Mouse (Mus musculus) liver, embryonic 12.5 days (tissue): Measurements from ENCODE around the gene Fam171a2. TPM values are rescaled to one million over a fixed set of nuclear protein-coding genes. Genes with fewer than 3 reads are reported as not detected.

Source experiments
- ATAC-seq: fragments of 200-750 bp; cut with Nextera tagmentation; 2 replicates; pipeline ENCODE4 v1.8.0; 2017; ENCODE audit warnings: moderate number of reproducible peaks, mild to moderate bottlenecking, moderate library complexity
- H3K27ac ChIP-seq: fragments of 300-500 bp; sonication (generic); 2 replicates; pipeline ENCODE4 v1.5.1; 2016; ENCODE audit warnings: mild to moderate bottlenecking
- H3K27me3 ChIP-seq: fragments of 300-500 bp; sonication (generic); replicated peaks from 2 replicates; pipeline ENCODE4 v1.6.1; 2016; ENCODE audit warnings: mild to moderate bottlenecking, moderate library complexity
- H3K36me3 ChIP-seq: fragments of 300-500 bp; sonication (generic); 2 replicates; pipeline ENCODE4 v1.6.1; 2016; ENCODE audit warnings: mild to moderate bottlenecking, moderate library complexity
- H3K4me1 ChIP-seq: fragments of 300-500 bp; sonication (generic); 2 replicates; pipeline ENCODE4 v1.6.1; 2016
- H3K4me2 ChIP-seq: fragments of 300-500 bp; sonication (generic); 2 replicates; pipeline ENCODE4 v1.6.1; 2016; ENCODE audit warnings: mild to moderate bottlenecking, moderate library complexity
- H3K4me3 ChIP-seq: fragments of 300-500 bp; sonication (generic); 2 replicates; pipeline ENCODE4 v1.5.1; 2016; ENCODE audit warnings: mild to moderate bottlenecking, moderate library complexity
- H3K9ac ChIP-seq: fragments of 300-500 bp; sonication (generic); 2 replicates; pipeline ENCODE4 v1.6.1; 2016; ENCODE audit warnings: mild to moderate bottlenecking, moderate library complexity
- H3K9me3 ChIP-seq: fragments of 300-500 bp; sonication (generic); replicated peaks from 2 replicates; pipeline ENCODE4 v1.6.1; 2016; ENCODE audit warnings: mild to moderate bottlenecking, moderate library complexity
- WGBS: fragments of 180-500 bp; shearing (Covaris S2); methylation state at CpG from one replicate; pipeline ENCODE4 v1.1.7; 2016; ENCODE audit not compliant: insufficient replicate concordance; 5-methylcytosine and 5-hydroxymethylcytosine counted together
- polyA plus RNA-seq: library from polyadenylated mRNA; unstranded; fragments of >200 nt; fragmentation: Nextera tagmentation; extraction: Ambion mirVana; gene quantifications from 2 replicates; pipeline ENCODE4 v1.2.1, GENCODE M21; 2016

Gene Fam171a2
- polyA plus RNA-seq = 1.3 and 1.9 TPM in 2 replicates

- H3K9ac ChIP-seq = peak within 1 kb of the TSS; percentile 72
- under 1% methylated on average over 40 of the region's 40 CpGs for WGBS
- H3K27me3 ChIP-seq = peaks cover 78% of the 10 kb centered on the region
- H3K27ac ChIP-seq = peak within 1 kb of the TSS; percentile 57
- H3K9me3 ChIP-seq = no peaks in the 10 kb centered on the region
- H3K4me2 ChIP-seq = peak within 1 kb of the TSS; percentile 87
- peaks cover 34% of the 10 kb centered on the region for H3K4me1 ChIP-seq
- peak within 1 kb of the TSS; percentile 64 for H3K4me3 ChIP-seq
- peaks cover 4% of the 10 kb centered on the region; the same call in 1 of the 2 replicates for H3K36me3 ChIP-seq
- ATAC-seq = peak; percentile 62
These were observed at the start of gene Fam171a2 for GRCm38 (mm10) chr11:102447497-102447896. Gene Fam171a2 (minus strand): TSS chr11:102447682.

- Histone ChIP-seq H3K27me3 (no peaks in the 10 kb centered on the region), H3K4me3 (no peak overlapping the region), H3K9me3 (no peaks in the 10 kb centered on the region), H3K4me1 (peaks cover 11% of the 10 kb centered on the region), H3K4me2 (no peak overlapping the region), H3K27ac (no peak overlapping the region), H3K36me3 (peaks cover 85% of the 10 kb centered on the region), H3K9ac (no peak overlapping the region)
- ATAC-seq = no peak
- 65% methylated on average over 2 of the region's 2 CpGs for WGBS
These were observed 49.2 kb upstream of the Fam171a2 start for GRCm38 (mm10) chr11:102496732-102497131.

GRCm38 (mm10) chr11:102496206-102496605 lies 48.7 kb upstream of the Fam171a2 start:
- WGBS = 87% methylated on average over 2 of the region's 2 CpGs

GRCm38 (mm10) chr11:102495742-102496141 lies 48.3 kb upstream of the Fam171a2 start:
- Histone ChIP-seq H3K9ac (no peak overlapping the region), H3K4me1 (peaks cover 11% of the 10 kb centered on the region), H3K27ac (no peak overlapping the region), H3K4me3 (no peak overlapping the region), H3K36me3 (peaks cover 75% of the 10 kb centered on the region), H3K4me2 (no peak overlapping the region), H3K9me3 (no peaks in the 10 kb centered on the region), H3K27me3 (no peaks in the 10 kb centered on the region)
- WGBS = 91% methylated on average over 5 of the region's 5 CpGs
- ATAC-seq = no peak

More at GRCm38 (mm10) chr11:102496206-102496605, 48.7 kb upstream of the Fam171a2 start:
- H3K27me3 ChIP-seq = no peaks in the 10 kb centered on the region
- H3K9me3 ChIP-seq = no peaks in the 10 kb centered on the region
- peaks cover 79% of the 10 kb centered on the region for H3K36me3 ChIP-seq
- no peak overlapping the region for H3K9ac ChIP-seq
- H3K27ac ChIP-seq = no peak overlapping the region
- H3K4me1 ChIP-seq = peaks cover 11% of the 10 kb centered on the region
- H3K4me2 ChIP-seq = no peak overlapping the region
- H3K4me3 ChIP-seq = no peak overlapping the region
- ATAC-seq = no peak

GRCm38 (mm10) chr11:102495114-102495513 lies 47.6 kb upstream of the Fam171a2 start:
- WGBS = 87% methylated on average over 6 of the region's 6 CpGs
- Histone ChIP-seq H3K4me2 (no peak overlapping the region), H3K27me3 (no peaks in the 10 kb centered on the region), H3K4me3 (no peak overlapping the region), H3K9ac (no peak overlapping the region), H3K4me1 (peaks cover 11% of the 10 kb centered on the region), H3K9me3 (no peaks in the 10 kb centered on the region), H3K36me3 (peaks cover 69% of the 10 kb centered on the region), H3K27ac (no peak overlapping the region)
- ATAC-seq = no peak

GRCm38 (mm10) chr11:102494063-102494650 lies 46.7 kb upstream of the Fam171a2 start:
- no peak overlapping the region for H3K4me2 ChIP-seq
- H3K27ac ChIP-seq = no peak overlapping the region
- 55% methylated on average over 7 of the region's 7 CpGs for WGBS
- peaks cover 60% of the 10 kb centered on the region for H3K36me3 ChIP-seq
- no peaks in the 10 kb centered on the region for H3K9me3 ChIP-seq
- H3K4me3 ChIP-seq = no peak overlapping the region
- no peak for ATAC-seq
- H3K27me3 ChIP-seq = no peaks in the 10 kb centered on the region
- peaks cover 11% of the 10 kb centered on the region for H3K4me1 ChIP-seq
- no peak overlapping the region for H3K9ac ChIP-seq

- Histone ChIP-seq H3K4me2 (no peak overlapping the region), H3K9ac (no peak overlapping the region), H3K4me3 (no peak overlapping the region), H3K36me3 (peaks cover 54% of the 10 kb centered on the region), H3K4me1 (peaks cover 18% of the 10 kb centered on the region), H3K27ac (no peak overlapping the region), H3K27me3 (no peaks in the 10 kb centered on the region), H3K9me3 (no peaks in the 10 kb centered on the region)
- 87% methylated on average over 2 of the region's 2 CpGs for WGBS
- ATAC-seq = no peak
These were observed 45.8 kb upstream of the Fam171a2 start for GRCm38 (mm10) chr11:102493241-102493640.

GRCm38 (mm10) chr11:102487901-102488300 lies 40.4 kb upstream of the Fam171a2 start:
- Histone ChIP-seq H3K4me3 (no peak overlapping the region), H3K27me3 (no peaks in the 10 kb centered on the region), H3K9me3 (no peaks in the 10 kb centered on the region), H3K4me1 (peaks cover 19% of the 10 kb centered on the region), H3K36me3 (peaks cover 54% of the 10 kb centered on the region), H3K9ac (no peak overlapping the region), H3K4me2 (no peak overlapping the region), H3K27ac (no peak overlapping the region)
- ATAC-seq = no peak
- 49% methylated on average over 2 of the region's 2 CpGs for WGBS

GRCm38 (mm10) chr11:102486733-102487386 lies 39.4 kb upstream of the Fam171a2 start:
- no peak overlapping the region for H3K4me3 ChIP-seq
- H3K27me3 ChIP-seq = no peaks in the 10 kb centered on the region
- H3K9me3 ChIP-seq = no peaks in the 10 kb centered on the region
- peaks cover 56% of the 10 kb centered on the region for H3K36me3 ChIP-seq
- peaks cover 19% of the 10 kb centered on the region for H3K4me1 ChIP-seq
- no peak overlapping the region for H3K9ac ChIP-seq
- WGBS = 60% methylated on average over 11 of the region's 11 CpGs
- no peak overlapping the region for H3K4me2 ChIP-seq
- no peak overlapping the region for H3K27ac ChIP-seq
- peak; percentile 65; the same call in 1 of the 2 replicates for ATAC-seq

GRCm38 (mm10) chr11:102481779-102482178 lies 34.3 kb upstream of the Fam171a2 start:
- Histone ChIP-seq H3K9me3 (no peaks in the 10 kb centered on the region), H3K4me1 (0 out of 2 replicates have a peak, but pooled peaks cover 1% of the 10 kb centered on the region), H3K4me3 (no peak overlapping the region), H3K27me3 (no peaks in the 10 kb centered on the region), H3K36me3 (peaks cover 88% of the 10 kb centered on the region), H3K9ac (no peak overlapping the region), H3K4me2 (no peak overlapping the region), H3K27ac (no peak overlapping the region)
- ATAC-seq = no peak
- WGBS = 49% methylated on average over 10 of the region's 10 CpGs

- no peaks in the 10 kb centered on the region for H3K9me3 ChIP-seq
- no peaks in the 10 kb centered on the region for H3K27me3 ChIP-seq
- no peak overlapping the region for H3K4me3 ChIP-seq
- H3K27ac ChIP-seq = no peak overlapping the region
- ATAC-seq = no peak
- WGBS = 89% methylated on average over 4 of the region's 4 CpGs
- peaks cover 79% of the 10 kb centered on the region for H3K36me3 ChIP-seq
- H3K4me2 ChIP-seq = no peak overlapping the region
- H3K9ac ChIP-seq = no peak overlapping the region; the same call in 1 of the 2 replicates
- 0 out of 2 replicates have a peak, but pooled peaks cover 5% of the 10 kb centered on the region for H3K4me1 ChIP-seq
These were observed 33.4 kb upstream of the Fam171a2 start for GRCm38 (mm10) chr11:102480897-102481296.

- Histone ChIP-seq H3K27me3 (no peaks in the 10 kb centered on the region), H3K27ac (peak overlapping the region; percentile 25; the same call in 1 of the 2 replicates), H3K9ac (no peak overlapping the region), H3K9me3 (no peaks in the 10 kb centered on the region), H3K4me2 (no peak overlapping the region), H3K4me3 (no peak overlapping the region), H3K4me1 (peaks cover 13% of the 10 kb centered on the region), H3K36me3 (peaks cover 72% of the 10 kb centered on the region)
- 89% methylated on average over 15 of the region's 15 CpGs for WGBS
- ATAC-seq = no peak
These were observed 32.6 kb upstream of the Fam171a2 start for GRCm38 (mm10) chr11:102480111-102480510.
